Mouse (Mus musculus) cortical plate, adult 2 months (tissue): ENCODE measurements around the gene Proca1.

Experiments used
- CTCF ChIP-seq: fragments of 200-500 bp; IDR thresholded peaks from 2 replicates; pipeline ENCODE4 v1.5.1; 2011; ENCODE audit warnings: mild to moderate bottlenecking, control low read depth, low read length; ENCODE audit not compliant: insufficient read depth; ENCODE audit errors: extremely low read depth
- POLR2A ChIP-seq: fragments of 200-500 bp; IDR thresholded peaks from 2 replicates; pipeline ENCODE4 v1.6.1; 2011; ENCODE audit warnings: mild to moderate bottlenecking, low read length, control low read depth; ENCODE audit not compliant: insufficient read depth; ENCODE audit errors: extremely low read depth

- TF ChIP-seq CTCF (no peak), POLR2A (0 out of 2 replicates have a peak, but pooled peaks have one; percentile 19)
Observed at GRCm38 (mm10) chr11:78178859-78179437, 14.2 kb upstream of the Proca1 start.
